Comparison of ENCODE assay signal across 13 mouse cellular contexts in genomic region chr2:67654847-67655246, GRCm38 (mm10).
"Had no signal": no experiment of that assay in that cellular context is flagged by ENCODE, and none has a peak within 500 bp of the region (broad histone marks: within the 10 kb centered on the region; RNA-seq: fewer than 3 reads in every experiment).

No protein-coding gene starts in this region.

- H3K9me3 ChIP-seq: liver, embryonic 13.5 days; midbrain, embryonic 13.5 days; stomach, embryonic 15.5 days had no signal

- H3K4me3 ChIP-seq: liver, embryonic 13.5 days; midbrain, embryonic 13.5 days; stomach, embryonic 15.5 days had no signal

- H3K9ac ChIP-seq: liver, embryonic 13.5 days; midbrain, embryonic 13.5 days; stomach, embryonic 15.5 days had no signal

- H3K4me1 ChIP-seq: liver, embryonic 13.5 days; stomach, embryonic 15.5 days had no signal

- H3K36me3 ChIP-seq: liver, embryonic 13.5 days; midbrain, embryonic 13.5 days; stomach, embryonic 15.5 days had no signal

- DNase-seq: kidney, adult 18-20 months; kidney, adult 9 months; kidney, postnatal 14 days; kidney, postnatal 4 days; liver, embryonic 13.5 days; right cerebral cortex, postnatal 25 days; spleen, adult 18-20 months; thymus, postnatal 25 days had no signal

- ATAC-seq: inflammation-experienced regulatory T-cells, adult 6 months; intestine, embryonic 16.5 days; midbrain, embryonic 13.5 days had no signal

- H3K27ac ChIP-seq: liver, embryonic 13.5 days; macrophage; midbrain, embryonic 13.5 days; stomach, embryonic 15.5 days had no signal

- H3K27me3 ChIP-seq: liver, embryonic 13.5 days; midbrain, embryonic 13.5 days; stomach, embryonic 15.5 days had no signal

- H3K4me2 ChIP-seq: liver, embryonic 13.5 days; midbrain, embryonic 13.5 days; stomach, embryonic 15.5 days had no signal
